Mouse (Mus musculus) kidney, embryonic 14.5 days (tissue): ENCODE measurements around the gene Gm28308. TPM values are rescaled to one million over a fixed set of nuclear protein-coding genes. Genes with fewer than 3 reads are reported as not detected.

ENCODE experiments used
- ATAC-seq: fragments of 200-750 bp; cut with Nextera tagmentation; 2 replicates; pipeline ENCODE4 v1.8.0; 2017; ENCODE audit warnings: moderate number of reproducible peaks, mild to moderate bottlenecking, moderate TSS enrichment, moderate library complexity; ENCODE audit not compliant: low FRiP score, low TSS enrichment
- H3K27ac ChIP-seq: fragments of 300-500 bp; sonication (generic); 2 replicates; pipeline ENCODE4 v1.5.1; 2014; ENCODE audit warnings: low read depth, mild to moderate bottlenecking, low read length, moderate library complexity, mixed read lengths
- H3K27me3 ChIP-seq: fragments of 300-500 bp; sonication (generic); 2 replicates; pipeline ENCODE4 v1.6.1; 2014; ENCODE audit warnings: mild to moderate bottlenecking, low read length; ENCODE audit not compliant: control insufficient read depth, insufficient read depth
- H3K36me3 ChIP-seq: fragments of 300-500 bp; sonication (generic); 2 replicates; pipeline ENCODE4 v1.6.1; 2014; ENCODE audit warnings: low read length, mixed read lengths; ENCODE audit not compliant: control insufficient read depth, insufficient read depth
- H3K4me1 ChIP-seq: fragments of 300-500 bp; sonication (generic); 2 replicates; pipeline ENCODE4 v1.6.1; 2014; ENCODE audit warnings: low read length, mixed read lengths; ENCODE audit not compliant: control insufficient read depth, insufficient read depth
- H3K4me2 ChIP-seq: fragments of 300-500 bp; sonication (generic); replicated peaks from 2 replicates; pipeline ENCODE4 v1.6.1; 2014; ENCODE audit warnings: low read depth, mild to moderate bottlenecking, low read length
- H3K4me3 ChIP-seq: fragments of 300-500 bp; sonication (generic); 2 replicates; pipeline ENCODE4 v1.5.1; 2014; ENCODE audit warnings: mild to moderate bottlenecking, low read length
- H3K9ac ChIP-seq: fragments of 300-500 bp; sonication (generic); 2 replicates; pipeline ENCODE4 v1.6.1; 2014; ENCODE audit warnings: low read depth, mild to moderate bottlenecking, low read length, moderate library complexity
- H3K9me3 ChIP-seq: fragments of 300-500 bp; sonication (generic); 2 replicates; pipeline ENCODE4 v1.6.1; 2016; ENCODE audit warnings: low read length; ENCODE audit not compliant: control insufficient read depth
- WGBS: fragments of 180-500 bp; shearing (Covaris S2); extraction: QIAGEN DNeasy Blood & Tissue Kit; methylation state at CpG from one replicate; pipeline ENCODE4 v1.1.7; 2014; 5-methylcytosine and 5-hydroxymethylcytosine counted together
- polyA plus RNA-seq: library from polyadenylated mRNA; unstranded; fragments of >200 nt; fragmentation: Nextera tagmentation; extraction: Ambion mirVana; gene quantifications from 2 replicates; pipeline ENCODE4 v1.2.1, GENCODE M21; 2014

Gene Gm28308
- polyA plus RNA-seq, 1 experiment from 2014 or later: not detected

DNA sequence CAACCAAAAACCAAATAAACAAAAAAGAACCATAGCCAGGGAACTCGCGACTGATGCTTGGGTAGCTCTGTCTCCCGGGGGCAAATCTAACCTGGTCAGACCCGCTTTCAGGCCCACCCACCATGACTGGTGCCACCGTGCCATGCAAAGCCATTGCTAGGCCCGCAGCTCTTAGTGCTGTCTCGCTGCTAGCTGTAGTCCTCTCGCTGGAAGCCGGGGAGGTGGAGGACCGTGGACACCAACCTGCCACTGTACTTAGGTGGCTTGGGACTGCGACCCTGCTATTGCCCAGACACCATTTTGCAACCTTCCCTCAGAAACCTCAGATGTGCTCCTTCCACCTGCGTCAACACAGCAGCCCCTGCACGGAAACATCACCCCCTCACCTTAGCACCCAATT, 1.2 kb downstream of the Gm28308 start:
- Histone ChIP-seq H3K27me3 (no peaks in the 10 kb centered on the region; the same call in 1 of the 2 replicates), H3K4me1 (peaks cover 35% of the 10 kb centered on the region)

DNA sequence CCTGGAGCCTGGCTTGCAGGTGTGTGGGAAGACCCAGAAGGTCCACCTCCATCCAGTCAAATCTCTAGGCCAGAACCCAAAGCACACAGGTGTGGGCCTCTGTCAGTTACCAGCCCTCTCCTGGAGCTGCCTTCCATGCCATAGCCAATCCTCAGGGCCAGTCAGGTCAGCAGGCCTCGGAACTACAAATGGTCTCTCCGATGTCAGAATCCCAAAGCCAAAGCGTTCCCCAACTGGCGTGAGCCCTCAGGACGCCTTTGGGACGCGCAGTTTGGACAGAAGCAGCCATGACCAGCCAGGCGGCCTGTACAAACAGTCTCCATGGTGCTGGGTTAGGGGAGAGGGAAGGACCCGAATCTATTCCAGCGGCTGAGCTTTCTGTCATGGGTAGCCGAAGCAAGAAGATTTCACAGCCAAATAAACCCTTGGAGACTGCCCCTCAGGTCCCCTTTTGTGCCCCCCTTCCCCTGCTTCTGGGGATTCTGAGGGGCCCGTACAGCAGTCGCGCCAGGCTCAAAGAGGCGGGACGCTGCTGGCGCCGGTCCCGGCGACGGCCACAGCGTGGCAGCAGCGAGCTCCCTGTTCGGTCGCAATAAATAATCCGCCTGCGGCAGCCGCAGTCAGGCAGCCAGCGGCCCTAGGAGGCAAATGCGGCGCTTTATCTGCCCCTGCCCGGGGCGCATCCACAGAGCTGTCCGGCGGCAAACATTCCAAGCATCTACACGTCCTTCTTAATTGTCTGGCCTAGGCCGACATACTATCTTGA, 1.8 kb downstream of the Gm28308 start:
- Histone ChIP-seq H3K4me1 (peaks cover 41% of the 10 kb centered on the region), H3K9ac (peak overlapping the region; percentile 91), H3K27me3 (no peaks in the 10 kb centered on the region; the same call in 1 of the 2 replicates), H3K9me3 (no peaks in the 10 kb centered on the region), H3K4me3 (peak overlapping the region; percentile 89), H3K4me2 (peak overlapping the region; percentile 97), H3K27ac (peak overlapping the region; percentile 95), H3K36me3 (peaks cover 6% of the 10 kb centered on the region; the same call in 1 of the 2 replicates)
- peak; percentile 26 for ATAC-seq
- WGBS: under 1% methylated on average over 37 of the region's 37 CpGs

More for the DNA sequence above, 1.2 kb downstream of the Gm28308 start:
- no peak for ATAC-seq
- peaks cover 1% of the 10 kb centered on the region; the same call in 1 of the 2 replicates for H3K36me3 ChIP-seq
- peak overlapping the region; percentile 97 for H3K4me2 ChIP-seq
- H3K27ac ChIP-seq: peak overlapping the region; percentile 95
- no peaks in the 10 kb centered on the region for H3K9me3 ChIP-seq
- WGBS: 0% methylated on average over 13 of the region's 13 CpGs
- peak overlapping the region; percentile 91 for H3K9ac ChIP-seq
- peak overlapping the region; percentile 89 for H3K4me3 ChIP-seq

GRCm38 (mm10) chr6:52209685-52210046, 3.5 kb downstream of the Gm28308 start:
- no peak for ATAC-seq
- Histone ChIP-seq H3K9me3 (no peaks in the 10 kb centered on the region), H3K4me1 (peaks cover 48% of the 10 kb centered on the region), H3K27ac (peak overlapping the region; percentile 76), H3K9ac (peak overlapping the region; percentile 91), H3K4me3 (peak overlapping the region; percentile 89), H3K36me3 (peaks cover 22% of the 10 kb centered on the region), H3K4me2 (peak overlapping the region; percentile 97), H3K27me3 (no peaks in the 10 kb centered on the region; the same call in 1 of the 2 replicates)
- WGBS: 4% methylated on average over 12 of the region's 12 CpGs

- H3K4me1 ChIP-seq: peaks cover 45% of the 10 kb centered on the region
- no peak for ATAC-seq
- peak overlapping the region; percentile 76 for H3K27ac ChIP-seq
- peak overlapping the region; percentile 97 for H3K4me2 ChIP-seq
- peak overlapping the region; percentile 89 for H3K4me3 ChIP-seq
- WGBS: 3% methylated on average over 18 of the region's 18 CpGs
- H3K27me3 ChIP-seq: no peaks in the 10 kb centered on the region; the same call in 1 of the 2 replicates
- H3K9me3 ChIP-seq: no peaks in the 10 kb centered on the region
- peak overlapping the region; percentile 91 for H3K9ac ChIP-seq
- peaks cover 26% of the 10 kb centered on the region for H3K36me3 ChIP-seq
These were observed 4.1 kb downstream of the Gm28308 start for GRCm38 (mm10) chr6:52208868-52209684.

DNA sequence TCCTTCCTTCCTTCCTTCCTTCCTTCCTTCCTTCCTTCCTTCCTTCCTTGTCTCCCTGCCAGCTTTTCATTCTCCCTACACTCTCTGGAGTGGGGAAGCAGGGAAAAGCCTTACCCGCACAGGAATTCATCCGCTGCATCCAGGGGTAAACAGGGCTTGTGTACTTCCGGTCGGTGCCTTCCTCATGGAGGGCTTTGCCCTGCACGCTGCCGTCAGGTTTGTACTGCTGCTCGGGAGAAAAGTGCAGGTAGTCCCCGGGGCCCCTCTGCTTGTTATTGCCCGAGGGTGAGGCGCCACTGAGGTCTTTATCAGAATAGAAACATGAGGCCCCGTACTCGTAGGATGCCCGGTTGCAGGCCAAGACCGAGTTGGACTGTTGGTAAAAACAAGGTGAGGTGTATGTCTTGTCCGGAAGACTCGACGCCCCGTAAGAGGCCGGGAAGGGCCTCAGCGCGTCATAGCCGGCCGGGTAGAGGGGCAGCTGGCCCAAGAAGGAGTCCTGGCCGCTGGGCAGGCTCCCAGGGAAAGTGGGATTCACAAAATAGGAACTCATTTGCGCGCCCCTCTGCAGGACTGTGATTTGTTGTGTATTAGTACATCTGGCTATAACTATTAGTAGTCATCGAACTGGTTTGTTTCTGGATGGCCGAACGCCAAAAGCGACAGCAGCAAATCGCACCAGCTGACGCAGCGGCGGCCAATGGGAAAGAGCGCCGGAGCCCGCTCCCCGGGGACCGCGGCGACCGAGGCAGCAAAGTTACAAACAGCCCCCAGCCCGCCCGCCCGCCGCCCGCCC, 4.9 kb downstream of the Gm28308 start, which contains the start of gene Hoxa6:
TSS of gene Hoxa6 (minus strand) at position 651 of the 796 bp plus-strand sequence.
- Histone ChIP-seq H3K36me3 (peaks cover 32% of the 10 kb centered on the region), H3K4me3 (peak within 1 kb of the TSS; percentile 89), H3K4me2 (peak within 1 kb of the TSS; percentile 97), H3K9me3 (no peaks in the 10 kb centered on the region), H3K27me3 (no peaks in the 10 kb centered on the region; the same call in 1 of the 2 replicates), H3K4me1 (peaks cover 49% of the 10 kb centered on the region), H3K27ac (peak within 1 kb of the TSS; percentile 76), H3K9ac (peak within 1 kb of the TSS; percentile 91)
- 1% methylated on average over 47 of the region's 47 CpGs for WGBS
- no peak for ATAC-seq

DNA sequence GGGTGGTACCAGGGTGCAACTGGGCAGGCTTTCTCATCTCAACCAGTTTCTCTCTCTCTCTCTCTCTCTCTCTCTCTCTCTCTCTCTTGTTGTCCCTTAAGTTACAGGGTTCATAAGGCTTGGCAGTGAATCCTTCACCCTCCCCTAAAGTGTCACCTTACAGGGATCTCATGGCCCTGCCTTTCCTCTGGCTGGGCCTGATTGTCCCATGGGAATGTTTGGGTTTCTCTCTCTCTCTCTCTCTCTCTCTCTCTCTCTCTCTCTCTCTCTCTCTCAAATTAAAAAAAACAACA, 5.5 kb downstream of the Gm28308 start:
- peak overlapping the region; percentile 91 for H3K9ac ChIP-seq

GRCm38 (mm10) chr6:52206882-52207683, 6.1 kb downstream of the Gm28308 start:
- Histone ChIP-seq H3K36me3 (peaks cover 42% of the 10 kb centered on the region), H3K4me3 (peak overlapping the region; percentile 65; the same call in 1 of the 2 replicates), H3K4me2 (peak overlapping the region; percentile 97), H3K27me3 (no peaks in the 10 kb centered on the region; the same call in 1 of the 2 replicates), H3K4me1 (peaks cover 60% of the 10 kb centered on the region), H3K9ac (peak overlapping the region; percentile 91), H3K9me3 (no peaks in the 10 kb centered on the region), H3K27ac (peak overlapping the region; percentile 76)
- WGBS: 12% methylated on average over 4 of the region's 4 CpGs
- no peak for ATAC-seq

More for the DNA sequence above, 5.5 kb downstream of the Gm28308 start:
- Histone ChIP-seq H3K27ac (peak overlapping the region; percentile 76), H3K4me2 (peak overlapping the region; percentile 97), H3K36me3 (peaks cover 37% of the 10 kb centered on the region), H3K27me3 (no peaks in the 10 kb centered on the region; the same call in 1 of the 2 replicates), H3K4me3 (peak overlapping the region; percentile 89), H3K9me3 (no peaks in the 10 kb centered on the region), H3K4me1 (peaks cover 55% of the 10 kb centered on the region)
- ATAC-seq: no peak
